Mouse (Mus musculus) midbrain, embryonic 10.5 days (tissue): ENCODE results near the gene Coro1c. TPM values are rescaled to one million over a fixed set of nuclear protein-coding genes. Genes with fewer than 3 reads are reported as not detected.

Experiments
- polyA plus RNA-seq: library from polyadenylated mRNA; unstranded; fragments of >200 nt; fragmentation: Nextera tagmentation; extraction: Ambion mirVana; gene quantifications from 2 replicates; pipeline ENCODE4 v1.2.1, GENCODE M21; 2016

Coro1c gene
- polyA plus RNA-seq, 1 experiment from 2014 or later = 205 TPM

Other genes with a start within 250 kb of the Coro1c start
- gene 1700069L16Rik, start 184.0 kb downstream of the Coro1c start, polyA plus RNA-seq = not detected in 2 replicates
- 4.8 and 5.5 TPM in 2 replicates for gene Ficd, start 173.0 kb downstream of the Coro1c start, polyA plus RNA-seq
- gene Sart3, start 136.2 kb downstream of the Coro1c start, polyA plus RNA-seq = 75.4 and 77.1 TPM in 2 replicates
- gene Iscu, start 136.0 kb downstream of the Coro1c start, polyA plus RNA-seq = 109 and 111 TPM in 2 replicates
- gene Tmem119, start 108.2 kb downstream of the Coro1c start, polyA plus RNA-seq = 23.6 and 25.1 TPM in 2 replicates
- 0.77 and 1.5 TPM in 2 replicates for gene Selplg, start 76.1 kb downstream of the Coro1c start, polyA plus RNA-seq
- 13.3 and 16.8 TPM in 2 replicates for gene Ssh1, start 85.1 kb upstream of the Coro1c start, polyA plus RNA-seq
- gene Dao, start 94.9 kb upstream of the Coro1c start, polyA plus RNA-seq = not detected in 2 replicates
- 13.0 and 15.6 TPM in 2 replicates for gene Usp30, start 156.7 kb upstream of the Coro1c start, polyA plus RNA-seq
- 8.9 and 17.7 TPM in 2 replicates for gene Svop, start 182.8 kb upstream of the Coro1c start, polyA plus RNA-seq
- 12.2 and 12.8 TPM in 2 replicates for gene Alkbh2, start 219.5 kb upstream of the Coro1c start, polyA plus RNA-seq
- 58.9 and 67.5 TPM in 2 replicates for gene Ung, start 221.6 kb upstream of the Coro1c start, polyA plus RNA-seq
- gene Acacb, start 237.8 kb upstream of the Coro1c start, polyA plus RNA-seq = 2.6 and 3.3 TPM in 2 replicates